Mouse (Mus musculus): ENCODE results near the gene Stx8. TPM values are rescaled to one million over a fixed set of nuclear protein-coding genes. Genes with fewer than 3 reads are reported as not detected.

Stx8 gene
- total and polyA plus RNA-seq, 3 experiments, result 29.5 to 152 (median 30.9) TPM

DNA sequence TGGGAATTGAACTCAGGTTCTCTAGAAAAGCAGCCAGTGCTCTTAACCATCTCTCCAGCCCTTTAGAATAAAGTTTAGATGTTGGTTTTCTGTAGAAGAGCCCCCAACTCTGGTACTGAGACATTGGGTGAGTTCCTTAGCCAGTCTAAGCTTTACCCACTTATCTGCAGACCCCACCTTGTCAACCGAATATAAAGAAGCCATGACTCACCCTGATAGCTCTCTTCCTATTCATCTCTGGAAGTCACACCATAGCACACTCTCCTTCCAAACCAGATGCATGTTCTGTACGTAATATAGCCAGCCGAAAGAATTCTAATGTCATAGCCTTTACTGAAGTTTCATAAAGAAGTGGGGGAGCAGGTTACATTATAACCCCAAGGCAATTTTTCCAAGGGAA is 192.2 kb downstream of the Stx8 start (continued):
- TF ChIP-seq ZMIZ1 (IDR thresholded peaks at IDR 0.05; ENCODE audit: low read depth, low read length), result no peak

GRCm38 (mm10) chr11:68159867-68160266 is 193.9 kb downstream of the Stx8 start:
- no peak for DNase-seq (ENCODE audit: low read depth, low spot score)
- H3K9ac ChIP-seq (ENCODE audit: control insufficient read depth, low read depth, low read length, poor library complexity, severe bottlenecking), result no peak overlapping the region
- H3K27ac ChIP-seq (ENCODE audit: control insufficient read depth, low read depth, low read length), result no peak overlapping the region
- peaks cover 0 to 22% of the 10 kb centered on the region in 2 experiments; a peak in 2 of 4 replicates for H3K36me3 ChIP-seq (ENCODE audit: control insufficient read depth in 1 of 2, insufficient read depth in 2 of 2, low read length in 2 of 2)
- no peaks in the 10 kb centered on the region for H3K79me2 ChIP-seq (ENCODE audit: control insufficient read depth, insufficient read depth, low read length, poor library complexity)
- no peaks in the 10 kb centered on the region for H3K9me3 ChIP-seq (replicated peaks; ENCODE audit: insufficient read depth, low read length)
- peaks cover 7 to 22% of the 10 kb centered on the region in 2 experiments; a peak in 3 of 4 replicates for H3K4me1 ChIP-seq (ENCODE audit: control insufficient read depth in 1 of 2, insufficient read depth in 2 of 2, low read length in 2 of 2)
- H3K27me3 ChIP-seq (ENCODE audit: control insufficient read depth in 1 of 2, insufficient read depth in 2 of 2, low read length in 2 of 2), result no peaks in the 10 kb centered on the region
- H3K4me3 ChIP-seq (ENCODE audit: control insufficient read depth in 1 of 2, insufficient read depth in 1 of 2, low read depth in 2 of 2, low read length in 2 of 2), result no peak overlapping the region
- TF ChIP-seq MYB (IDR thresholded peaks at IDR 0.05; ENCODE audit: low read depth, low read length) (no peak), ELF1 (IDR thresholded peaks at IDR 0.05; ENCODE audit: low read depth, low read length) (no peak), USF2 (IDR thresholded peaks at IDR 0.05; ENCODE audit: borderline replicate concordance in 1 of 2, insufficient read depth in 1 of 2, low read depth in 1 of 2, low read length in 2 of 2) (no peak), TAL1 (IDR thresholded peaks at IDR 0.05; ENCODE audit: low read length) (no peak), NRF1 (IDR thresholded peaks at IDR 0.05; ENCODE audit: insufficient read depth, low read depth, low read length, poor library complexity, severe bottlenecking) (no peak), JUND (IDR thresholded peaks at IDR 0.05; ENCODE audit: low read depth, low read length) (no peak), ZMIZ1 (IDR thresholded peaks at IDR 0.05; ENCODE audit: low read depth, low read length) (no peak), CHD1 (IDR thresholded peaks at IDR 0.05; ENCODE audit: low read depth, low read length) (no peak), GATA1 (IDR thresholded peaks at IDR 0.05; ENCODE audit: low read depth, low read length) (no peak), MEF2A (IDR thresholded peaks at IDR 0.05; ENCODE audit: extremely low read depth, insufficient replicate concordance, low read depth, low read length, poor library complexity, severe bottlenecking) (no peak), NELFE (IDR thresholded peaks at IDR 0.05; ENCODE audit: low read depth, low read length) (no peak), HCFC1 (IDR thresholded peaks at IDR 0.05; ENCODE audit: low read depth, low read length) (no peak), ZKSCAN1 (IDR thresholded peaks at IDR 0.05; ENCODE audit: low read depth, low read length) (no peak), POLR2AphosphoS5 (IDR thresholded peaks at IDR 0.05; ENCODE audit: borderline replicate concordance, low read depth, low read length) (no peak)

DNA sequence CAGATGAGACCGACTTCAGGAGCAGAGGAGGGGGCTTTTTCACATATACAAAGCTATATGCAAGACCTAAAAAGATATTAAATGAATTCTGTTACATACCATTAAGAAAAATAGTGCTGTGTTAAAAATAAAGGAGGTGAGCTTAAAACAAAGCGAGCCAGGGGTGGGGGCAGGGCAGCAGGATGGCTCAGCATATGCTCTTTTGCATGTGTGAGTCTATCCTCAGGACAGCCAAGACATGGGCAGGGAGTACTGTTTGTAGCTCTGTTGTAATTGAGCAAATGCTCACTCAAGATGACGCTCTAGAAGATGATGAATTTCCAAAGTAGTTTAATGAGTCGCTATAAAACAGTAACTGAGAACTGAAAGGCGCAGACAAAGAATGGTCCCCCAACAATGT is 198.4 kb downstream of the Stx8 start:
- no peak overlapping the region for H3K4me3 ChIP-seq (ENCODE audit: control insufficient read depth in 1 of 2, insufficient read depth in 1 of 2, low read depth in 2 of 2, low read length in 2 of 2)
- H3K9me3 ChIP-seq (replicated peaks; ENCODE audit: insufficient read depth, low read length), result no peaks in the 10 kb centered on the region
- H3K36me3 ChIP-seq (ENCODE audit: control insufficient read depth in 1 of 2, insufficient read depth in 2 of 2, low read length in 2 of 2), result peaks cover 0 to 5% of the 10 kb centered on the region in 2 experiments; a peak in 2 of 4 replicates
- DNase-seq (ENCODE audit: low read depth, low spot score), result no peak
- H3K9ac ChIP-seq (ENCODE audit: control insufficient read depth, low read depth, low read length, poor library complexity, severe bottlenecking), result no peak overlapping the region
- no peak for TF ChIP-seq NELFE (IDR thresholded peaks at IDR 0.05; ENCODE audit: low read depth, low read length)
- no peak for TF ChIP-seq POLR2AphosphoS2 (IDR thresholded peaks at IDR 0.05; ENCODE audit: low read length)
- TF ChIP-seq RCOR1 (IDR thresholded peaks at IDR 0.05; ENCODE audit: low read depth, low read length), result no peak
- TF ChIP-seq BHLHE40 (IDR thresholded peaks at IDR 0.05; ENCODE audit: borderline replicate concordance, low read depth, low read length), result no peak
- TF ChIP-seq GABPA (IDR thresholded peaks at IDR 0.05; ENCODE audit: low read depth, low read length), result no peak
- no peak for TF ChIP-seq MAFK (IDR thresholded peaks at IDR 0.05; ENCODE audit: borderline replicate concordance, low read depth, low read length)
- no peaks in the 10 kb centered on the region for H3K79me2 ChIP-seq (ENCODE audit: control insufficient read depth, insufficient read depth, low read length, poor library complexity)
- H3K27ac ChIP-seq (ENCODE audit: control insufficient read depth, low read depth, low read length), result no peak overlapping the region
- 0 out of 4 replicates have a peak, but pooled peaks cover 2 to 3% of the 10 kb centered on the region in 2 experiments for H3K4me1 ChIP-seq (ENCODE audit: control insufficient read depth in 1 of 2, insufficient read depth in 2 of 2, low read length in 2 of 2)
- H3K27me3 ChIP-seq (ENCODE audit: control insufficient read depth in 1 of 2, insufficient read depth in 2 of 2, low read length in 2 of 2), result no peaks in the 10 kb centered on the region
